ENCODE assay signal across 19 mouse cellular contexts in the genomic region with DNA sequence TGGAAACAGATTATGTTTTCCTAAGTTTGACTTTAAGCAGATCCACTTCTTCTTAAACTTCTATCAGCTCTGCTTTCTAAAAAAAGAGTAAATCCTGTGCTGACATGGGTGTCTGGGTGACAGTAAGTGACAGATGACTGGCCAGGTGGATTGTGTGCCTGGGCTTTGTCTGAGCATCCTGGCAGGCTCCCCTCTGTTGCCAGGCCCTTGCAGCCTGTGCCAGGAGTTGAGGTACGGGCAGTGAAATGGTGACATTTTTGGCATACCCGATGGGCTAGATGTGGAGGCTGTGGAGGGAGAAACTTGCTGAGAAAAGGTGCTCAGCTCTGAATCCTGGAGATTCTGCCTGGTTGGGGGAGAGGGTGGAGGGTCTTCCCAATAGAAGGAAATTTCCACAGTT. TPM values are rescaled to one million over a fixed set of nuclear protein-coding genes. Genes with fewer than 3 reads are reported as not detected.
A peak's percentile ranks its signal among the peaks of the same experiment; 100 is the strongest.
DNase-seq lines count a peak whose midpoint lies in the region; TF ChIP-seq lines count a peak whose summit lies in the region.
"Had no signal": no experiment of that assay in that cellular context is flagged by ENCODE, and none has a peak within 500 bp of the region (broad histone marks: within the 10 kb centered on the region; RNA-seq: fewer than 3 reads in every experiment).

No protein-coding gene starts in this region.

- intact Hi-C loops in gastrocnemius, adult 2 months (cut with DNase I): no loop called here

- H3K27ac ChIP-seq in gastrocnemius, adult 2 months: peak overlapping the region; percentile 28; the same call in 1 of the 2 replicates
- H3K27ac ChIP-seq: heart, embryonic 13.5 days; hindbrain, embryonic 13.5 days; limb, embryonic 15.5 days; liver, embryonic 15.5 days; lung, embryonic 15.5 days had no signal

- TF ChIP-seq CTCF in gastrocnemius, adult 2 months (IDR thresholded peaks at IDR 0.05): no peak

- no peak overlapping the region for H3K4me3 ChIP-seq in gastrocnemius, adult 2 months
- H3K4me3 ChIP-seq: heart, embryonic 13.5 days; hindbrain, embryonic 13.5 days; limb, embryonic 15.5 days; liver, embryonic 15.5 days; lung, embryonic 15.5 days had no signal

- no peak for DNase-seq in gastrocnemius, adult 2 months
- no peak for DNase-seq in gastrocnemius, adult 18-20 months (ENCODE audit: low spot score)
- peak; percentile 94 for DNase-seq in brain, adult 2 months (ENCODE audit: low read depth, low spot score)
- DNase-seq in cerebellum, adult 18-20 months: peak; percentile 85 to 91
- DNase-seq in cerebellum, postnatal 14 days: peak; percentile 80 to 86
- no peak for DNase-seq in kidney, adult 18-20 months
- DNase-seq in spleen, postnatal 36 days (ENCODE audit: low spot score in 2 of 2): no peak
- no peak for DNase-seq in adrenal gland, adult 2 months
- DNase-seq: forebrain, postnatal 0 days; kidney, adult 8-10 months; kidney, postnatal 14 days; left cerebral cortex, postnatal 4 days; lung, postnatal 36 days; thymus, postnatal 4 days had no signal

RNA-seq across cellular contexts. Expression of a gene that starts 24.6 kb away (rescaled TPM):
- total RNA-seq in gastrocnemius, adult 2 months (2021): 1 to 10 TPM; 1.0 to 2.0 TPM
- total RNA-seq in gastrocnemius, adult 18-20 months (2021): 1 to 10 TPM; 1.2 to 1.6 TPM
- 10 to 100 TPM; 43.3 to 94.2 TPM for total RNA-seq in adrenal gland, adult 2 months (2021)
- 25.1 and 25.5 TPM in 2 replicates for polyA plus RNA-seq in adrenal gland, adult 2 months (2012; rRNA removed)

Comparison
In these comparisons a context has a peak if more than half of its experiments do, and no peak if none do; other contexts are left out.
1. DNase-seq: peak in brain, adult 2 months (single experiment), cerebellum, adult 18-20 months (2 of 2) and cerebellum, postnatal 14 days (2 of 2); none in gastrocnemius, adult 2 months (single experiment), gastrocnemius, adult 18-20 months (single experiment), kidney, adult 18-20 months (single experiment), spleen, postnatal 36 days (0 of 2) and adrenal gland, adult 2 months (single experiment).
2. RNA of a gene that starts 24.6 kb away (total RNA-seq): 43.3 to 94.2 TPM in adrenal gland, adult 2 months; 1.0 to 2.0 TPM in gastrocnemius, adult 2 months and 1.2 to 1.6 TPM in gastrocnemius, adult 18-20 months; every median in the first group is over 10 times any median in the second.